Mouse (Mus musculus) liver, postnatal 0 days (tissue): Measurements from ENCODE around the gene Mfge8.

ENCODE experiments used
- CTCF ChIP-seq: sonication (generic); IDR thresholded peaks from 2 replicates; pipeline ENCODE4 v1.5.1; 2016; ENCODE audit warnings: antibody characterized with exemption, low read depth
- EP300 ChIP-seq: IDR thresholded peaks from 2 replicates; pipeline ENCODE4 v1.6.1; 2016; ENCODE audit warnings: antibody characterized with exemption, low read depth, mild to moderate bottlenecking

DNA sequence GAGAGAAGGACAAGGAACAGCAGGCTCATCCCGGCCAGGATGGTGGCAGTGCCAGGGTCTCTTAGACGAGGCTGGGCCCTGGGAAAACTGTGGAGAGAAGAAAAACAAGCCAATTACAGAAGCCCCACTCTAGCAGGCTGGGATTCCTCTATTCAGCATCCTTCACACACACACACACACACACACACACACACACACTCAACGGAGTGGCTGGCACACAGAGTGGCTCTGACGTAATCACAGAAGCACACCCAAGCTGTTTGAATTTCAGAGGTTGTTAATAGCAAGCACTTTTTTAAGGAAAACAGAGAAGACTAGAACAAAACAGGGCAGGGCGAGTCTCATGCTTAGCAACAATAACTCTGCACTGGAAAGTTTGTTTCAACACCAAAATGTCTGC lies 25.4 kb downstream of the Mfge8 start:
- TF ChIP-seq CTCF (no peak), EP300 (no peak)
